Mouse (Mus musculus): ENCODE measurements around the gene Cenpt. TPM values are rescaled to one million over a fixed set of nuclear protein-coding genes. Genes with fewer than 3 reads are reported as not detected.

The Cenpt gene
- polyA plus RNA-seq, 1 experiment from 2014 or later: 30.1 TPM

DNA sequence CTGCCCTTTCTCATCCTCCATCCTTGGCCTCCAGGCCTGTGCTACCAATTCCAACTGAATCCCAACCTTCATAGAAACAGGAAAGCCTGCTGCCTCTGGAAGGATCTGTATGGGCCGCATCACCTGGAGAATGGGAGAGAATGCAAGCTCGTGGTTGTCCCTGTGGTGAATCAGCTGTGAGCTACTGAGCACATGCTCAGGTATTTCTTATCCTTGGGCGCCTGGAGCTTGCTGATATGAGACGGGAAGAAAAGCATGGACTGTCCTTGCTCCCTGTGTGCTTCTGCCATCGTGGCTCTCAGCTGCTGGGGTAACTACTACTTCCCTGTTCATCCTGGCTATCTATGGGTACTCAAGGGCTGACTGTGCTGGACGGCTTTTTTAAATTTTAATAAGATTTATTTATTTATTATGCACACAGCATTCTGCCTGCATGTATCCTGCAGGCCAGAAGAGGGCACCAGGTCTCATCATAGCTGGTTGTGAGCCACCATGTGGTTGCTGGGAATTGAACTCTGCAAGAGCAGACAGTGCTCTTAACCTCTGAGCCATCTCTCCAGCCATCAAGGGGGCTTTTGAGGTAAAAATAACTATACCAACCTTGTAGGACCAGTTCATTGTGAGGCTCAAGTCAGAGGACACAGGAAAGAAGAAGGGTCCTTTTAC lies 13.4 kb upstream of the Cenpt start:
- no peak for ATAC-seq (replicated peaks; ENCODE audit: insufficient number of reproducible peaks, insufficient read depth, low FRiP score, low read depth)
- 76% methylated on average over 6 of the region's 6 CpGs for WGBS
- H3K9ac ChIP-seq: no peak overlapping the region
- peaks cover 19% of the 10 kb centered on the region for H3K4me1 ChIP-seq (replicated peaks)
- H3K9me3 ChIP-seq (replicated peaks): no peaks in the 10 kb centered on the region
- H3K27me3 ChIP-seq: no peaks in the 10 kb centered on the region
- H3K4me3 ChIP-seq: no peak overlapping the region
- H3K4me2 ChIP-seq: no peak overlapping the region
- no peak overlapping the region for H3K27ac ChIP-seq
- peaks cover 30% of the 10 kb centered on the region for H3K36me3 ChIP-seq

DNA sequence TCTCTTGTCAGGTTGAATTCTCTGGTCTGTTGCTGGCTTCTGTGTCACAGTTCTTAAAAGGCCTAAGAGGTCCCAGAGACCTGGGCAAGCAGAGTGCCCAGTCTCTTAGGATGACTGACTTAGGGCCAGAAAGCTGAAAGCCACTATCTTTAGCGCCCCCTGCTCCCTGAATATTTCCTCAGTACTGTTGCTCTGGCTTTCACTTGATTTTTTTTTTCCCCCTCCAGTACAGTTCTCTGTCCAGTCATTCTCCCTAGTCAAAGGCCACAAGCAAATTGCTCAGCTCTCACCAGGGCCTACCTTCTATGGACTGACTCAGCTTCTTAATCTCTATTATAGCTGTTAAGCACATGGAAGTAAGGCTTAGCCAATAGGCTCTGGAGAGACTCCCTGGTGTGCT lies 8.9 kb upstream of the Cenpt start:
- Histone ChIP-seq H3K4me1 (replicated peaks) (peaks cover 42% of the 10 kb centered on the region), H3K4me3 (peak overlapping the region; percentile 95), H3K9me3 (replicated peaks) (no peaks in the 10 kb centered on the region), H3K9ac (peak overlapping the region; percentile 93), H3K27ac (peak overlapping the region; percentile 95), H3K27me3 (no peaks in the 10 kb centered on the region), H3K36me3 (peaks cover 11% of the 10 kb centered on the region), H3K4me2 (peak overlapping the region; percentile 75)
- no peak for ATAC-seq (replicated peaks; ENCODE audit: insufficient number of reproducible peaks, insufficient read depth, low FRiP score, low read depth)
- WGBS: 9% methylated on average over 1 of the region's 1 CpGs

DNA sequence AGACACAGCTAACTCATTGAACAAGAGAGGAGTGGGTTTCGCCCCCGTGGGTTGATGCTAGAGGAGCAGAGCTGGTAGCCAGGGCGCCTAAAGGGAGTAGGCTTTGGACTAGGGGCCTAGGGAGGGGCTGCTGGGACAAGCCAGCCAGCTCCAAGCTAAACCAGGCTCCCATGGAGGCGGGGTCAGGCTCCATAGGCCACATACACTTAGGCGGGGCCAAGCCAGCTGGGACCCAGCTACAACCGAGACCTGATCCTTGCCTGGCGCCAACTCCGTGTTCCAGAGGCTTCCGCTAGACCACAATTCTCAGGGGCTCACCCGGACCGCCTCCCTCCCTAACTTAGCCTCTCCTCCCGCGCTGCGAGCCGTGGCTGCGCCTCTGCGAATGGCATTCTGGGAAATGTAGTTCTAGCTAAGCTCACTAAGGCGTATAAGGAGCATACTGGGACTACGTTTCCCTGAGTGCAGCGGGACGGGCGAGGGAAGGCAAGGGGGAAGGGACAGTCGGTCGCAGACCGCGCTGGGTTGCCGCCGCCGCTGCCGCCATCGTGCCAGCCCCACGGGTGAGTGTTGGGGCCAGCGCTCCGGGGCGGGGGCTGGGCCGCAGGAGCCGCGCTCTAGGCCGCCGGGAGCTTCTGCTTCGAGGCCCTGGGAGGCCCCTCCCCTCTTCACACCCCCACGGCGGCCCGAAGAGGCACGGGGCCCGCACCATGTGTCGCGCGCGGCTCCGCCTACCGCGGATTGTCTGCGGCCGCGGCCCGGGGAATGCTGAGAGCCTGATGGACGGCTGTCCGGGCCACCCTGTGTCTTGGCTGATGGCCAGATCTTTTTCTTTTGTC lies 7.3 kb upstream of the Cenpt start, which contains the start of gene Nutf2:
Nutf2 (plus strand) TSS at position 438 of the 839 bp plus-strand sequence.
- Histone ChIP-seq H3K36me3 (no peaks in the 10 kb centered on the region), H3K27me3 (no peaks in the 10 kb centered on the region), H3K27ac (peak within 1 kb of the TSS; percentile 95), H3K4me1 (replicated peaks) (peaks cover 54% of the 10 kb centered on the region), H3K4me2 (peak within 1 kb of the TSS; percentile 75), H3K9ac (peak within 1 kb of the TSS; percentile 93), H3K9me3 (replicated peaks) (no peaks in the 10 kb centered on the region), H3K4me3 (peak within 1 kb of the TSS; percentile 95)
- ATAC-seq (replicated peaks; ENCODE audit: insufficient number of reproducible peaks, insufficient read depth, low FRiP score, low read depth): peak; percentile 98
- under 1% methylated on average over 50 of the region's 59 CpGs for WGBS

DNA sequence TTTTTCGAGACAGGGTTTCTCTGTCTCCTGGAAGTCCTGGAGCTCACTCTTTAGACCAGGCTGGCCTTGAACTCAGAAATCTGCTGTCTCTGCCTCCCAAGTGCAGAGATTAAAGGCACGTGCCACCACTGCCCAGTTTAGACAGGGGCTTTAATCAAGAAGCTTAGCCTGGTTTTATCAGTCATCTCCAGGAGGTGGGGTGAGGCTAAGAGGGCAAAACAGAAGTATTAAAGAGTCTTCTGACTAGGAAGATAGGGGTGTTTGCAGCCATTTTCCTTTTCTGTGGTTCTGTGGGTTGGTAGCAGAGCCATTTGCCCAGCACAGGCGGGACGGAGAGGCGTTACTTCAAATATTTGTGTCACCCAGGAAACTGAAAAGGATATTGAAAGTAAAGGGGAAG lies 6.2 kb upstream of the Cenpt start:
- Histone ChIP-seq H3K27ac (peak overlapping the region; percentile 56), H3K4me2 (peak overlapping the region; percentile 75; the same call in 1 of the 2 replicates), H3K9ac (no peak overlapping the region), H3K4me1 (replicated peaks) (peaks cover 56% of the 10 kb centered on the region), H3K27me3 (no peaks in the 10 kb centered on the region), H3K9me3 (replicated peaks) (no peaks in the 10 kb centered on the region), H3K4me3 (peak overlapping the region; percentile 95; the same call in 1 of the 2 replicates), H3K36me3 (no peaks in the 10 kb centered on the region)
- WGBS: 61% methylated on average over 5 of the region's 5 CpGs
- no peak for ATAC-seq (replicated peaks; ENCODE audit: insufficient number of reproducible peaks, insufficient read depth, low FRiP score, low read depth)

DNA sequence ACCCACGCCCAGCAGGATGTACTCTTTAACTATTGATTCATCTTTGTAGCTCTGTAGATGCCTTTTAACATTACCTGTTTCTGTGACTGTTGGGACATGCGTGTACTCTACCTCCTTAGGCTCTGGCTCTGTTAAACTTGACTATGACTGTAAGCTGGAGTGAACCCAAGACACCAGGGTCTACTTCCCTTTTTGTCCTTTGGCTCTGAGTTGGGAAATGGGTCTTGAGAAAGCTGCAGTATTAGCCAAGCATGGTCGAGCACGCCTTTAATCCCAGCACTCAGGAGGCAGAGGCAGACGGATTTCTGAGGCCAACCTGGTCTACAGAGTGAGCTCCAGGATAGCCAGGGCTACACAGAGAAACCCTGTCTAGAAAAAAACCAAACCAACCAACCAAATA lies 5.4 kb upstream of the Cenpt start:
- Histone ChIP-seq H3K36me3 (no peaks in the 10 kb centered on the region), H3K9me3 (replicated peaks) (no peaks in the 10 kb centered on the region), H3K27me3 (no peaks in the 10 kb centered on the region), H3K4me2 (no peak overlapping the region), H3K9ac (no peak overlapping the region), H3K27ac (no peak overlapping the region), H3K4me1 (replicated peaks) (peaks cover 53% of the 10 kb centered on the region), H3K4me3 (no peak overlapping the region)
- 83% methylated on average over 5 of the region's 5 CpGs for WGBS
- no peak for ATAC-seq (replicated peaks; ENCODE audit: insufficient number of reproducible peaks, insufficient read depth, low FRiP score, low read depth)

DNA sequence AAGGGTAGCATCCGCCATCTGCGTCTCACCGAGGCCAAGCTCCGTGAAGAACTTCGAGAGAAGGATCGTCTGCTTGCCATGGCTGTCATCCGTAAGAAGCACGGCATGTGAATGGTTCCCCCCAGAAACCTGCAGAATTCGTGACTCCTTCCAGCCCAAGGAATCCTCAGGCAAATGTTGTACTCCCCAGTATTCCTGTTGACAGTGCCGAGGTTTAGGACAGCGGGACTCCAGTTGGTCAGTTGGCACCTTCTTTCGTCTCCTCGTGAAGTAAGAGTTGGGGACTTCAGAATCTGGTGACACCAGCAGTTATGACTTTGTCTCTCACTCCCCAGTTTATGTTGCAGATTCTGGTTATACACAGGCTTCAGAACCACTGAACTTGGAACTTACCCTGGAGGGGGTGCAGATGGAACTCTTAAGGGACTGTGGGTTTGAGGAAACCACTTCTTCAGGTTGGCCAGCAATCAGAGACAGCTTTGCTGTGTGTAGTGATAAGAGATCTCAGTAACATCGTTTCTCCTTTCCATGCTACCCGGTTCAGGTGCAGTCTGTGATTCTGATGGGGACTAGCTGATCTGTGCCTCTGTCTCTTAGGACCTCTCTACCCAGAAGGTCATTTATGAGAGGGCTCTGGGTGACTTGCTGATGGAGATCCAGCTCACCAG lies 3.2 kb upstream of the Cenpt start:
- Histone ChIP-seq H3K36me3 (no peaks in the 10 kb centered on the region), H3K4me3 (peak overlapping the region; percentile 78), H3K4me1 (replicated peaks) (peaks cover 39% of the 10 kb centered on the region), H3K9me3 (replicated peaks) (no peaks in the 10 kb centered on the region), H3K9ac (peak overlapping the region; percentile 80), H3K27ac (peak overlapping the region; percentile 88), H3K4me2 (peak overlapping the region; percentile 95), H3K27me3 (no peaks in the 10 kb centered on the region)
- 11% methylated on average over 15 of the region's 15 CpGs for WGBS
- no peak for ATAC-seq (replicated peaks; ENCODE audit: insufficient number of reproducible peaks, insufficient read depth, low FRiP score, low read depth)

DNA sequence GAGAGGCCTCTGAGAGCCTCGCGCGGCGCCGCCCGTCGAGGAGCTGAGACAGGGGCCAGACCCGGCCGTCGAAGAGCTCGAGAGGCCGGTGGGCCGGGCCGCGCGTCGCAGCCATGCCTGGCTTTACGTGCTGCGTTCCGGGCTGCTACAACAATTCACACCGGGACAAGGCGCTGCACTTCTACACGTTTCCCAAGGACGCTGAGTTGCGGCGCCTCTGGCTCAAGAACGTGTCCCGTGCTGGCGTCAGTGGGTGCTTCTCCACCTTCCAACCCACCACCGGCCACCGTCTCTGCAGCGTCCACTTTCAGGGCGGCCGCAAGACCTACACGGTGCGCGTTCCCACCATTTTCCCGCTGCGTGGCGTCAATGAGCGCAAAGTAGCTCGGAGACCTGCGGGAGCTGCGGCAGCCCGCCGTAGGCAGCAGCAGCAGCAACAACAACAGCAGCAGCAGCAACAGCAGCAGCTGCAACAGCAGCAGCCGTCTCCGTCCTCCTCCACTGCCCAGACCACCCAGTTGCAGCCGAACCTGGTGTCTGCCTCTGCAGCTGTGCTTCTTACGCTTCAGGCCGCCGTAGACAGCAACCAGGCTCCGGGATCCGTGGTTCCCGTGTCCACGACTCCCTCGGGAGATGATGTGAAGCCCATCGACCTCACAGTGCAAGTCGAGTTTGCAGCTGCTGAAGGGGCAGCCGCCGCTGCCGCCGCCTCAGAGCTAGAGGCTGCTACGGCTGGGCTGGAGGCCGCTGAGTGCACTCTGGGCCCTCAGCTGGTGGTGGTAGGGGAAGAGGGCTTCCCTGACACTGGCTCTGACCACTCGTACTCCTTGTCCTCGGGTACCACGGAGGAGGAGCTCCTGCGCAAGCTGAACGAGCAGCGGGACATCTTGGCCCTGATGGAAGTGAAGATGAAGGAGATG lies 2.4 kb upstream of the Cenpt start:
- WGBS: under 1% methylated on average over 71 of the region's 71 CpGs
- Histone ChIP-seq H3K4me1 (replicated peaks) (peaks cover 43% of the 10 kb centered on the region), H3K4me3 (peak overlapping the region; percentile 78), H3K27me3 (no peaks in the 10 kb centered on the region), H3K36me3 (no peaks in the 10 kb centered on the region), H3K9me3 (replicated peaks) (no peaks in the 10 kb centered on the region), H3K4me2 (peak overlapping the region; percentile 95), H3K9ac (peak overlapping the region; percentile 80), H3K27ac (peak overlapping the region; percentile 88)
- ATAC-seq (replicated peaks; ENCODE audit: insufficient number of reproducible peaks, insufficient read depth, low FRiP score, low read depth): peak; percentile 48

DNA sequence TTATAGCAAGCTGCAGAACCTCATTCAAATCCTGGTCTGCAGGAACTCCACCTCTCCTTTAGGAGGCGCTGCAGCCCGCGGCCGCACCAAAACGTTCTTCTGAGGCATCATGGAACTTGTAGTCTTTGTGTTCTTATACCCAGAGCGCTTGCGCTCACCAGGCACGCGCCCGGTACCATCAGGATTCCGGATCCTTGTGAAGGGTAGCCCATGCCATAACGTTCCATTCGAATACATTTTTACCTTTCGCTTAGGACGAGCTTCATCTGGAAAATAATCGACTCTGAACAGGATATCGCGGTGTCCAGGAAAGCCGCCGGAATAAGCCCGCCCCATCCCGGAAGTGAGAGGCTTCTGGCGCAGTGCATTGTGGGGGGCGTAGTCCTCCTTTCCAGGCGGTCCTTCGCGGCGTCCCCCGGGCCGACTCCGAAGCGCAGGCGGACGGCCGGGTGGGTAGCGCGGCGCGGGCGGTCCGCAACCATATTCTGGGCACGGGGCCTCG lies 1.7 kb upstream of the Cenpt start, which contains the start of gene Thap11:
Thap11 (plus strand) TSS at position 418 of the 502 bp plus-strand sequence.
- Histone ChIP-seq H3K27ac (peak within 1 kb of the TSS; percentile 88), H3K36me3 (no peaks in the 10 kb centered on the region), H3K4me2 (peak within 1 kb of the TSS; percentile 95), H3K9ac (peak within 1 kb of the TSS; percentile 80), H3K27me3 (no peaks in the 10 kb centered on the region), H3K9me3 (replicated peaks) (no peaks in the 10 kb centered on the region), H3K4me1 (replicated peaks) (peaks cover 44% of the 10 kb centered on the region), H3K4me3 (peak within 1 kb of the TSS; percentile 78)
- under 1% methylated on average over 43 of the region's 43 CpGs for WGBS
- ATAC-seq (replicated peaks; ENCODE audit: insufficient number of reproducible peaks, insufficient read depth, low FRiP score, low read depth): peak; percentile 90

DNA sequence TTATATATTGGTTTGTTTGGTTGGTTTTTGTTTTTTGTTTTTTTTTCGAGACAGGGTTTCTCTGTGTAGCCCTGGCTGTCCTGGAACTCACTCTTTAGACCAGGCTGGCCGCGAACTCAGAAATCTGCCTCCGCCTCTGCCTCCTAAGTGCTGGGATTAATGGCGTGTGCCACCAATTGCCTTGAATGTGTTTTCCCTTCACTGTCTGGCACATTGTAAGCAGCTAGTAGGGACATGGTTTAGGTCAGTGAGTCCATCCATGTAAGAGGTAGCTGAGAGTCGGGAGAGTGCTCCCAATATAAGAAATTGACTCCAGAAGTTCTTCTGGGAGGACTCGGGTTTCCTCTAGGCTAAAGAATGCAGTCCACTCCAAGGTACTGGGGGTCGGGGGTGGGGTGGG lies 1.2 kb upstream of the Cenpt start:
- H3K4me2 ChIP-seq: peak overlapping the region; percentile 95
- no peaks in the 10 kb centered on the region for H3K9me3 ChIP-seq (replicated peaks)
- H3K4me3 ChIP-seq: peak overlapping the region; percentile 78
- WGBS: 26% methylated on average over 8 of the region's 8 CpGs
- no peak for ATAC-seq (replicated peaks; ENCODE audit: insufficient number of reproducible peaks, insufficient read depth, low FRiP score, low read depth)
- H3K36me3 ChIP-seq: peaks cover 2% of the 10 kb centered on the region
- H3K27me3 ChIP-seq: no peaks in the 10 kb centered on the region
- H3K27ac ChIP-seq: peak overlapping the region; percentile 88; the same call in 1 of the 2 replicates
- H3K4me1 ChIP-seq (replicated peaks): peaks cover 42% of the 10 kb centered on the region
- peak overlapping the region; percentile 80; the same call in 1 of the 2 replicates for H3K9ac ChIP-seq

DNA sequence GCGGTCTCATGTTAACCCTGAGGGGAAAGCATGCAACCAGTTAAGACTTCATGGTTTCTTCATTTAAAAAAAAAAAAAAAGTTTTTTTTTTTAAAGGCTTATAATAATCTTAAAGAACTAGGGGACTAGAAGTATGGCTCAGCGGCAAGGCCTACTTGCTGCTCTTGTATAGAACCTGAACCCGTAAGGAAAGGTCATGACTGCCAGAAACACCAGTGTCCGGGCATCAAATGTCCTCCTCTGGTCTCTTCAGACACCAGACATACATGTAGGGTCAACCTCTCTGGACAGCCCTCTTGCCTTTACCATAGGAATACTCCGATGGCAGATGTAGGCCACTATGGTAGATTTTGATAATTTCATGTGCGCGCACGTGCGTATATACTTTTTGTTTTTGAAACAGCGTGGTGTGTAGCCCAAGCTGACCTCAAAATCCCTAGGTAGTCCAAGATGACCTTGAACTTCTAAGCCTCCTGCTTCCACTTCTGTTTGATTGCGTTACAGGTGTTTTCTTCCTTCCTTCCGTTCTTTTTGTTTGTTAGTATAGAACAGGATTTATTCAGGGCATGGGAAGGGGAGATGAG lies 840 bp downstream of the Cenpt start:
- ATAC-seq (replicated peaks; ENCODE audit: insufficient number of reproducible peaks, insufficient read depth, low FRiP score, low read depth): no peak
- Histone ChIP-seq H3K27ac (0 out of 2 replicates have a peak overlapping the region, but pooled peaks have one; percentile 68), H3K4me3 (peak overlapping the region; percentile 69), H3K4me2 (peak overlapping the region; percentile 75; the same call in 1 of the 2 replicates), H3K9ac (no peak overlapping the region), H3K36me3 (peaks cover 21% of the 10 kb centered on the region), H3K9me3 (replicated peaks) (no peaks in the 10 kb centered on the region), H3K4me1 (replicated peaks) (peaks cover 32% of the 10 kb centered on the region), H3K27me3 (no peaks in the 10 kb centered on the region)
- 79% methylated on average over 12 of the region's 12 CpGs for WGBS
